22 mouse cellular contexts compared by ENCODE assay signal in the genomic region with DNA sequence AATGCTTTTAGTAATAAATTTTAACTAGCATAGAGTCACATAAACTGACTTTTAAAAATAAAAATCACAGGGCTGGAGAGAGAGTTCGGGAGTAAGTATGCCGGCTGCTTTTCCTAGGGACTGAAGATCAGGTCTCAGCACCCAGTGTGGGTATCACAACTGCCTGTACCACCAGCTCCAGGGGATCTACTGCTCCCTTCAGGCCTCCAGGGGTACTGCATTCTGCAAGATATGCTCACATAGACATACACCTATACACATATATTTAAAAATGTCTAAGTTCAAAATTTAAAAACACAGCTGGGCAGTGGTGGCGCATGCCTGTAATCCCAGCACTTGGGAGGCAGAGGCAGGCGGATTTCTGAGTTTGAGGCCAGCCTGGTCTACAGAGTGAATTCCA. TPM values are rescaled to one million over a fixed set of nuclear protein-coding genes. Genes with fewer than 3 reads are reported as not detected.
A peak's percentile ranks its signal among the peaks of the same experiment; 100 is the strongest.
DNase-seq lines count a peak whose midpoint lies in the region; ATAC-seq and TF ChIP-seq lines count a peak whose summit lies in the region.
"Had no signal": no experiment of that assay in that cellular context is flagged by ENCODE, and none has a peak within 500 bp of the region (broad histone marks: within the 10 kb centered on the region; RNA-seq: fewer than 3 reads in every experiment).

No protein-coding gene starts in this region.

- peak; percentile 24; the same call in 1 of the 2 replicates for TF ChIP-seq CTCF in intestine, postnatal 0 days (IDR thresholded peaks at IDR 0.05; ENCODE audit: low read depth)
- 0 out of 2 replicates have a peak, but pooled peaks have one; percentile 8 for TF ChIP-seq CTCF in lung, embryonic 14.5 days (IDR thresholded peaks at IDR 0.05; ENCODE audit: low read depth)
- TF ChIP-seq CTCF in Patski (IDR thresholded peaks at IDR 0.05): peak; percentile 31

- no peak overlapping the region for H3K4me2 ChIP-seq in intestine, postnatal 0 days (replicated peaks; ENCODE audit: low read depth)
- H3K4me2 ChIP-seq in intestine, embryonic 15.5 days (replicated peaks): no peak overlapping the region
- H3K4me2 ChIP-seq in lung, embryonic 14.5 days: no peak overlapping the region
- H3K4me2 ChIP-seq: embryonic facial prominence, embryonic 13.5 days; forebrain, embryonic 13.5 days; heart, embryonic 11.5 days; limb, embryonic 12.5 days; liver, embryonic 13.5 days had no signal

- no peak overlapping the region for H3K9ac ChIP-seq in intestine, postnatal 0 days (ENCODE audit: low read depth, low read length)
- no peak overlapping the region for H3K9ac ChIP-seq in intestine, embryonic 15.5 days
- H3K9ac ChIP-seq in lung, embryonic 14.5 days: no peak overlapping the region
- H3K9ac ChIP-seq: embryonic facial prominence, embryonic 13.5 days; forebrain, embryonic 13.5 days; limb, embryonic 12.5 days; liver, embryonic 13.5 days had no signal

- WGBS in intestine, postnatal 0 days: 98% methylated on average over 4 of the region's 4 CpGs
- WGBS in intestine, embryonic 15.5 days: 95% methylated on average over 4 of the region's 4 CpGs
- WGBS in lung, embryonic 14.5 days: 94% methylated on average over 4 of the region's 4 CpGs
- 97% methylated on average over 4 of the region's 4 CpGs for WGBS in embryonic facial prominence, embryonic 10.5 days

- no peaks in the 10 kb centered on the region for H3K4me1 ChIP-seq in intestine, postnatal 0 days (replicated peaks; ENCODE audit: control insufficient read depth, insufficient read depth, low read length)
- H3K4me1 ChIP-seq in intestine, embryonic 15.5 days (replicated peaks): no peaks in the 10 kb centered on the region
- no peaks in the 10 kb centered on the region for H3K4me1 ChIP-seq in lung, embryonic 14.5 days (ENCODE audit: insufficient read depth)
- H3K4me1 ChIP-seq in embryonic facial prominence, embryonic 10.5 days: no peaks in the 10 kb centered on the region
- H3K4me1 ChIP-seq: embryonic facial prominence, embryonic 13.5 days; forebrain, embryonic 13.5 days; hindbrain, embryonic 10.5 days; limb, embryonic 12.5 days; liver, embryonic 13.5 days had no signal

- no peak overlapping the region for H3K4me3 ChIP-seq in intestine, postnatal 0 days (ENCODE audit: low read depth, low read length)
- H3K4me3 ChIP-seq in intestine, embryonic 15.5 days (replicated peaks): no peak overlapping the region
- no peak overlapping the region for H3K4me3 ChIP-seq in lung, embryonic 14.5 days (ENCODE audit: low read depth, low read length)
- H3K4me3 ChIP-seq in embryonic facial prominence, embryonic 10.5 days: no peak overlapping the region
- H3K4me3 ChIP-seq: embryonic facial prominence, embryonic 13.5 days; erythroblast, embryonic 14.5 days; forebrain, embryonic 13.5 days; hindbrain, embryonic 10.5 days; limb, embryonic 12.5 days; liver, embryonic 13.5 days had no signal

- no peaks in the 10 kb centered on the region for H3K9me3 ChIP-seq in intestine, postnatal 0 days (ENCODE audit: control insufficient read depth)
- no peaks in the 10 kb centered on the region for H3K9me3 ChIP-seq in intestine, embryonic 15.5 days
- H3K9me3 ChIP-seq in lung, embryonic 14.5 days (ENCODE audit: low read depth, low read length): no peaks in the 10 kb centered on the region
- H3K9me3 ChIP-seq in embryonic facial prominence, embryonic 10.5 days: no peaks in the 10 kb centered on the region; the same call in 1 of the 2 replicates
- H3K9me3 ChIP-seq: limb, embryonic 12.5 days; liver, embryonic 13.5 days had no signal

- CTCF ChIA-PET in Patski (lab: Charles Lee): no interaction called here

- no peak for DNase-seq in lung, embryonic 14.5 days
- no peak for DNase-seq in lung, postnatal 4 days
- no peak for DNase-seq in Patski (ENCODE audit: low read depth, low spot score)
- no peak for DNase-seq in thymus, postnatal 0 days (ENCODE audit: low spot score)
- DNase-seq in embryonic facial prominence, embryonic 10.5 days (ENCODE audit: low spot score): no peak
- DNase-seq: adrenal gland, adult 2 months; cerebellum, adult 2 months; cerebellum, postnatal 25 days; kidney, adult 18-20 months; liver, embryonic 13.5 days; thymus, adult 2 months had no signal

- H3K27me3 ChIP-seq in intestine, postnatal 0 days (replicated peaks; ENCODE audit: control insufficient read depth, insufficient read depth, low read length): no peaks in the 10 kb centered on the region
- no peaks in the 10 kb centered on the region for H3K27me3 ChIP-seq in intestine, embryonic 15.5 days (replicated peaks)
- no peaks in the 10 kb centered on the region for H3K27me3 ChIP-seq in lung, embryonic 14.5 days (ENCODE audit: insufficient read depth, low read length)
- H3K27me3 ChIP-seq in Patski: no peaks in the 10 kb centered on the region
- no peaks in the 10 kb centered on the region for H3K27me3 ChIP-seq in embryonic facial prominence, embryonic 10.5 days (replicated peaks; ENCODE audit: low read depth, poor library complexity, severe bottlenecking)
- H3K27me3 ChIP-seq: embryonic facial prominence, embryonic 13.5 days; forebrain, embryonic 13.5 days; limb, embryonic 12.5 days; liver, embryonic 13.5 days had no signal

- POLR2A ChIA-PET in Patski (lab: Charles Lee): no interaction called here

- peaks cover 8% of the 10 kb centered on the region; the same call in 1 of the 2 replicates for H3K36me3 ChIP-seq in intestine, postnatal 0 days (ENCODE audit: control insufficient read depth, insufficient read depth)
- no peaks in the 10 kb centered on the region for H3K36me3 ChIP-seq in intestine, embryonic 15.5 days
- H3K36me3 ChIP-seq in lung, embryonic 14.5 days (ENCODE audit: insufficient read depth): peaks cover 15% of the 10 kb centered on the region; the same call in 1 of the 2 replicates
- H3K36me3 ChIP-seq in embryonic facial prominence, embryonic 10.5 days (replicated peaks): peaks cover 25% of the 10 kb centered on the region

- H3K27ac ChIP-seq in intestine, postnatal 0 days (ENCODE audit: low read depth, low read length): no peak overlapping the region
- H3K27ac ChIP-seq in intestine, embryonic 15.5 days: no peak overlapping the region
- no peak overlapping the region for H3K27ac ChIP-seq in lung, embryonic 14.5 days (ENCODE audit: low read depth)
- no peak overlapping the region for H3K27ac ChIP-seq in embryonic facial prominence, embryonic 10.5 days (replicated peaks)
- H3K27ac ChIP-seq: embryonic facial prominence, embryonic 13.5 days; forebrain, embryonic 13.5 days; hindbrain, embryonic 10.5 days; limb, embryonic 12.5 days; liver, embryonic 13.5 days; macrophage had no signal

- no peak for ATAC-seq in intestine, postnatal 0 days
- no peak for ATAC-seq in intestine, embryonic 15.5 days
- no peak for ATAC-seq in lung, embryonic 14.5 days (ENCODE audit: insufficient read depth)
- ATAC-seq in Patski: no peak
- ATAC-seq: forebrain, embryonic 13.5 days; midbrain, embryonic 16.5 days had no signal

- in situ Hi-C loops in Patski (cut with MboI; ENCODE audit: low pct_unique_long_range_greater_than_20kb): no loop called here

RNA-seq across cellular contexts. Expression of a gene that starts 16.3 kb away (rescaled TPM):
- polyA plus RNA-seq in intestine, postnatal 0 days (2015; fragmentation: Nextera tagmentation; extraction: Ambion mirVana): 17.7 and 18.4 TPM in 2 replicates
- polyA plus RNA-seq in intestine, embryonic 15.5 days (2015; fragmentation: Nextera tagmentation; extraction: Ambion mirVana): 31.3 and 35.2 TPM in 2 replicates
- 22.9 and 24.5 TPM in 2 replicates for polyA plus RNA-seq in lung, embryonic 14.5 days (2014; fragmentation: Nextera tagmentation; extraction: Ambion mirVana)
- 41.9 TPM for polyA plus RNA-seq in Patski (2021)
- polyA plus RNA-seq in thymus, postnatal 0 days (2015; fragmentation: Nextera tagmentation; extraction: Ambion mirVana): 16.0 TPM in 2 replicates
- polyA plus RNA-seq in embryonic facial prominence, embryonic 10.5 days (2016; fragmentation: Nextera tagmentation; extraction: Ambion mirVana): 17.9 and 18.4 TPM in 2 replicates

RNA-seq across cellular contexts. Expression of a gene that starts 34.0 kb away (rescaled TPM):
- polyA plus RNA-seq in intestine, postnatal 0 days (2015; fragmentation: Nextera tagmentation; extraction: Ambion mirVana): not detected in 2 replicates
- polyA plus RNA-seq in intestine, embryonic 15.5 days (2015; fragmentation: Nextera tagmentation; extraction: Ambion mirVana): not detected in 2 replicates
- polyA plus RNA-seq in lung, embryonic 14.5 days (2014; fragmentation: Nextera tagmentation; extraction: Ambion mirVana): 0.68 TPM in 1 of 2 replicates, not detected in the other
- 0.13 TPM for polyA plus RNA-seq in Patski (2021)
- 0.45 TPM in 1 of 2 replicates, not detected in the other for polyA plus RNA-seq in thymus, postnatal 0 days (2015; fragmentation: Nextera tagmentation; extraction: Ambion mirVana)
- polyA plus RNA-seq in embryonic facial prominence, embryonic 10.5 days (2016; fragmentation: Nextera tagmentation; extraction: Ambion mirVana): 1.2 and 1.7 TPM in 2 replicates
- polyA plus RNA-seq: adrenal gland, adult 2 months; C2C12; erythroblast, embryonic 14.5 days; liver, embryonic 13.5 days; macrophage had no signal

RNA-seq across cellular contexts. Expression of a gene that starts 59.9 kb away (rescaled TPM):
- polyA plus RNA-seq in intestine, postnatal 0 days (2015; fragmentation: Nextera tagmentation; extraction: Ambion mirVana): 34.1 and 37.5 TPM in 2 replicates
- 78.3 and 98.9 TPM in 2 replicates for polyA plus RNA-seq in intestine, embryonic 15.5 days (2015; fragmentation: Nextera tagmentation; extraction: Ambion mirVana)
- 141 and 151 TPM in 2 replicates for polyA plus RNA-seq in lung, embryonic 14.5 days (2014; fragmentation: Nextera tagmentation; extraction: Ambion mirVana)
- polyA plus RNA-seq in Patski (2021): 101 TPM
- 114 and 132 TPM in 2 replicates for polyA plus RNA-seq in thymus, postnatal 0 days (2015; fragmentation: Nextera tagmentation; extraction: Ambion mirVana)
- 133 TPM in 2 replicates for polyA plus RNA-seq in embryonic facial prominence, embryonic 10.5 days (2016; fragmentation: Nextera tagmentation; extraction: Ambion mirVana)
